Mouse (Mus musculus): ENCODE measurements around the gene Tor3a. TPM values are rescaled to one million over a fixed set of nuclear protein-coding genes. Genes with fewer than 3 reads are reported as not detected.
A peak's percentile ranks its signal among the peaks of the same experiment; 100 is the strongest.

Gene Tor3a
- total and polyA plus RNA-seq, 2 experiments: 3.9 to 4.4 TPM

DNA sequence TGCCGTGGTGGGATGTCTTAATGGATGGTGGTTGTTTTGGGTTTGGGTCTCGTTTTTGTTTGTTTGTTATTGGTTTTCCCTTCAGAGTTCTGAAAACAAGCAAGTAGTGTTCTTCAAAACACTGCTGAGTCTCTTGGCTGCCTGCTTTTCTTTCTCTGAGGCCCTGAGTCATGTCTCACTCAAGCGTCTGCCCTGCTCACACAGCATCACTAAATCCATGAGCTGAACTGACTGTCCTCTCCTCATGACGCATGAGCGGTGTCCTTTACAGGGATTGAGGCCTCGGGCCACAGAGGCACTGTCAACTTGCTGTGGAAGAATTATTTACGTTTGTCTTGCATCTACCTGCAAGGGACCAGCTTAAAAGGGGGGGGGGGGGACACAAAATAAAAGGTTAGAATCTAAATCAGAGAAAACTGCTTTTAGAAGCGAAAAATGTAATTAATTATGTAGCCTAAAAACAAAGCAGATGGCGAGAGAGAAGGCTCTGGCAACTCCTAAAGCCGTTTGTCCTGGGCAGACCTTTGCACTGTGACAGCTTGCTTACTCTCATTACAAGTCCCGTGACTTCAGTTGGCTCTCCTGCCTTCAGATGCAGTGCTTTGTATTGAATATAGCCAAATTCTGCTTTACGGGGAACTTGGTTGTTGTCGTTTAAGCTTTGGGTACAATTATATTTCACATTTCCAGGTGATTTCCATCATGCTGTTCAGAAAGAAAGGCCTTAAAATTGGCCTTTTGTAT, 29.2 kb downstream of the Tor3a start:
- H3K27ac ChIP-seq (replicated peaks; ENCODE audit: insufficient read depth, low read depth, low read length): no peak overlapping the region
- H3K79me2 ChIP-seq (ENCODE audit: control insufficient read depth, insufficient read depth, low read length): no peaks in the 10 kb centered on the region
- H3K27me3 ChIP-seq (ENCODE audit: control insufficient read depth, insufficient read depth, low read length): no peaks in the 10 kb centered on the region
- no peaks in the 10 kb centered on the region for H3K4me1 ChIP-seq (ENCODE audit: control insufficient read depth, insufficient read depth, low read length)
- no peak overlapping the region for H3K9ac ChIP-seq (ENCODE audit: low read depth, low read length)
- peak; percentile 72 for DNase-seq (ENCODE audit: extremely low read depth, low read depth, low spot score)
- H3K4me3 ChIP-seq (ENCODE audit: insufficient read depth, low read depth, low read length): no peak overlapping the region
- TF ChIP-seq POLR2A (IDR thresholded peaks at IDR 0.05; ENCODE audit: extremely low read depth, insufficient read depth, low read length) (no peak), CTCF (IDR thresholded peaks at IDR 0.05; ENCODE audit: low read depth, low read length) (no peak)
- peaks cover 6% of the 10 kb centered on the region for H3K36me3 ChIP-seq (ENCODE audit: control insufficient read depth, insufficient read depth, low read length)
- 67% methylated on average over 13 of the region's 13 CpGs for WGBS

DNA sequence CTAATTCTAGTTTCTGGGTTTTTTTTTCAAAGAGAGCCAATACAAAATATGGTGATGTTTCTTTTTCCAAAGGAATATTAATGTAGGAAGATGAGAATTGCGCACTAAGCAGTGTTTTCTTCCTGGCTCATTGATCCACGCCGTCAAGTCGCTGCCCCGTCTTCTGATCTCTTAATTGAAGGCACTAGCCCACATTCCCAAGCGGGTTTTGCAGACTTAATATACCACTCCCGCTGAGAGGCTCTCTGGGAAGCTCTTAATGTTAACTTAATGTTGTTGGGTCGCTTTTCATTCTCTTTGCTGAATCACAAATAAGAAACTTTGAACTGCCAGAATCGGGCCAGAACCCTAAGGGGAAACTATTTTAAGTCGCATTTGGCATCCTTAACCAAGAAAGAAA, 30.1 kb downstream of the Tor3a start:
- Histone ChIP-seq H3K27me3 (ENCODE audit: control insufficient read depth, insufficient read depth, low read length) (no peaks in the 10 kb centered on the region), H3K4me3 (ENCODE audit: insufficient read depth, low read depth, low read length) (no peak overlapping the region), H3K4me1 (ENCODE audit: control insufficient read depth, insufficient read depth, low read length) (no peaks in the 10 kb centered on the region), H3K9ac (ENCODE audit: low read depth, low read length) (no peak overlapping the region), H3K79me2 (ENCODE audit: control insufficient read depth, insufficient read depth, low read length) (no peaks in the 10 kb centered on the region), H3K36me3 (ENCODE audit: control insufficient read depth, insufficient read depth, low read length) (peaks cover 6% of the 10 kb centered on the region), H3K27ac (replicated peaks; ENCODE audit: insufficient read depth, low read depth, low read length) (no peak overlapping the region)
- no peak for DNase-seq (ENCODE audit: extremely low read depth, low read depth, low spot score)
- WGBS: 95% methylated on average over 10 of the region's 10 CpGs
- TF ChIP-seq POLR2A (IDR thresholded peaks at IDR 0.05; ENCODE audit: extremely low read depth, insufficient read depth, low read length) (no peak), CTCF (IDR thresholded peaks at IDR 0.05; ENCODE audit: low read depth, low read length) (no peak)

GRCm38 (mm10) chr1:156642813-156643212, 31.3 kb downstream of the Tor3a start:
- Histone ChIP-seq H3K4me1 (ENCODE audit: control insufficient read depth, insufficient read depth, low read length) (no peaks in the 10 kb centered on the region), H3K79me2 (ENCODE audit: control insufficient read depth, insufficient read depth, low read length) (no peaks in the 10 kb centered on the region), H3K27ac (replicated peaks; ENCODE audit: insufficient read depth, low read depth, low read length) (no peak overlapping the region), H3K27me3 (ENCODE audit: control insufficient read depth, insufficient read depth, low read length) (no peaks in the 10 kb centered on the region), H3K4me3 (ENCODE audit: insufficient read depth, low read depth, low read length) (no peak overlapping the region), H3K36me3 (ENCODE audit: control insufficient read depth, insufficient read depth, low read length) (peaks cover 6% of the 10 kb centered on the region), H3K9ac (ENCODE audit: low read depth, low read length) (no peak overlapping the region)
- no peak for TF ChIP-seq POLR2A (IDR thresholded peaks at IDR 0.05; ENCODE audit: extremely low read depth, insufficient read depth, low read length)
- 78% methylated on average over 12 of the region's 12 CpGs for WGBS
- no peak for DNase-seq (ENCODE audit: extremely low read depth, low read depth, low spot score)

GRCm38 (mm10) chr1:156641808-156642207, 32.3 kb downstream of the Tor3a start:
- H3K36me3 ChIP-seq (ENCODE audit: control insufficient read depth, insufficient read depth, low read length): peaks cover 11% of the 10 kb centered on the region
- TF ChIP-seq CTCF (IDR thresholded peaks at IDR 0.05; ENCODE audit: low read depth, low read length): no peak
- no peak for TF ChIP-seq POLR2A (IDR thresholded peaks at IDR 0.05; ENCODE audit: extremely low read depth, insufficient read depth, low read length)

GRCm38 (mm10) chr1:156640577-156640976, 33.6 kb downstream of the Tor3a start:
- WGBS: 56% methylated on average over 4 of the region's 4 CpGs
- H3K79me2 ChIP-seq (ENCODE audit: control insufficient read depth, insufficient read depth, low read length): no peaks in the 10 kb centered on the region

More at GRCm38 (mm10) chr1:156641808-156642207, 32.3 kb downstream of the Tor3a start:
- H3K4me3 ChIP-seq (ENCODE audit: insufficient read depth, low read depth, low read length): no peak overlapping the region
- H3K27me3 ChIP-seq (ENCODE audit: control insufficient read depth, insufficient read depth, low read length): no peaks in the 10 kb centered on the region
- 90% methylated on average over 10 of the region's 10 CpGs for WGBS
- H3K4me1 ChIP-seq (ENCODE audit: control insufficient read depth, insufficient read depth, low read length): no peaks in the 10 kb centered on the region
- no peaks in the 10 kb centered on the region for H3K79me2 ChIP-seq (ENCODE audit: control insufficient read depth, insufficient read depth, low read length)
- no peak overlapping the region for H3K9ac ChIP-seq (ENCODE audit: low read depth, low read length)
- no peak for DNase-seq (ENCODE audit: extremely low read depth, low read depth, low spot score)
- no peak overlapping the region for H3K27ac ChIP-seq (replicated peaks; ENCODE audit: insufficient read depth, low read depth, low read length)

GRCm38 (mm10) chr1:156639455-156639854, 34.7 kb downstream of the Tor3a start:
- WGBS: 83% methylated on average over 5 of the region's 5 CpGs
- DNase-seq (ENCODE audit: extremely low read depth, low read depth, low spot score): no peak
- peaks cover 13% of the 10 kb centered on the region for H3K36me3 ChIP-seq (ENCODE audit: control insufficient read depth, insufficient read depth, low read length)
- H3K27me3 ChIP-seq (ENCODE audit: control insufficient read depth, insufficient read depth, low read length): no peaks in the 10 kb centered on the region
- no peak overlapping the region for H3K27ac ChIP-seq (replicated peaks; ENCODE audit: insufficient read depth, low read depth, low read length)
- no peaks in the 10 kb centered on the region for H3K79me2 ChIP-seq (ENCODE audit: control insufficient read depth, insufficient read depth, low read length)
- H3K4me3 ChIP-seq (ENCODE audit: insufficient read depth, low read depth, low read length): no peak overlapping the region
- no peak for TF ChIP-seq CTCF (IDR thresholded peaks at IDR 0.05; ENCODE audit: low read depth, low read length)
- TF ChIP-seq POLR2A (IDR thresholded peaks at IDR 0.05; ENCODE audit: extremely low read depth, insufficient read depth, low read length): no peak
- H3K9ac ChIP-seq (ENCODE audit: low read depth, low read length): no peak overlapping the region
- no peaks in the 10 kb centered on the region for H3K4me1 ChIP-seq (ENCODE audit: control insufficient read depth, insufficient read depth, low read length)

More at GRCm38 (mm10) chr1:156640577-156640976, 33.6 kb downstream of the Tor3a start:
- Histone ChIP-seq H3K4me3 (ENCODE audit: insufficient read depth, low read depth, low read length) (no peak overlapping the region), H3K4me1 (ENCODE audit: control insufficient read depth, insufficient read depth, low read length) (no peaks in the 10 kb centered on the region), H3K9ac (ENCODE audit: low read depth, low read length) (no peak overlapping the region), H3K27ac (replicated peaks; ENCODE audit: insufficient read depth, low read depth, low read length) (no peak overlapping the region), H3K36me3 (ENCODE audit: control insufficient read depth, insufficient read depth, low read length) (peaks cover 12% of the 10 kb centered on the region), H3K27me3 (ENCODE audit: control insufficient read depth, insufficient read depth, low read length) (no peaks in the 10 kb centered on the region)
- DNase-seq (ENCODE audit: extremely low read depth, low read depth, low spot score): peak; percentile 70
- TF ChIP-seq POLR2A (IDR thresholded peaks at IDR 0.05; ENCODE audit: extremely low read depth, insufficient read depth, low read length) (no peak), CTCF (IDR thresholded peaks at IDR 0.05; ENCODE audit: low read depth, low read length) (peak; percentile 50; the same call in 1 of the 2 replicates)
